Mouse (Mus musculus) testis, adult 2 months (tissue): ENCODE measurements at regions not wholly inside any gene's neighbourhood (a gene's known extent, or its start where the extent isn't known, plus 50 kb on each side); places are given as distances from the start of the nearest gene placed in this dataset.

Source experiments
- H3K27ac ChIP-seq: fragments of 200-500 bp; 2 replicates; pipeline ENCODE4 v1.5.1; 2012; ENCODE audit warnings: low read depth, low read length; ENCODE audit not compliant: control insufficient read depth, insufficient read depth
- H3K27me3 ChIP-seq: fragments of 200-500 bp; 2 replicates; pipeline ENCODE4 v1.6.1; 2012; ENCODE audit warnings: mild to moderate bottlenecking, low read length, moderate library complexity; ENCODE audit not compliant: control insufficient read depth, insufficient read depth
- H3K36me3 ChIP-seq: fragments of 200-500 bp; 2 replicates; pipeline ENCODE4 v1.6.1; 2012; ENCODE audit warnings: mild to moderate bottlenecking, low read length; ENCODE audit not compliant: control insufficient read depth, insufficient read depth
- H3K4me1 ChIP-seq: fragments of 200-500 bp; 2 replicates; pipeline ENCODE4 v1.6.1; 2012; ENCODE audit warnings: low read length; ENCODE audit not compliant: control insufficient read depth, insufficient read depth
- H3K4me3 ChIP-seq: fragments of 200-500 bp; 2 replicates; pipeline ENCODE4 v1.5.1; 2012; ENCODE audit warnings: low read depth, mild to moderate bottlenecking, low read length, moderate library complexity, mixed read lengths; ENCODE audit not compliant: control insufficient read depth
- CTCF ChIP-seq: fragments of 200-500 bp; IDR thresholded peaks from 2 replicates; pipeline ENCODE4 v1.5.1; 2012; ENCODE audit warnings: low read depth, mild to moderate bottlenecking, inconsistent platforms, low read length, moderate library complexity; ENCODE audit not compliant: control insufficient read depth, insufficient read depth, insufficient replicate concordance
- POLR2A ChIP-seq: fragments of 200-500 bp; IDR thresholded peaks from 2 replicates; pipeline ENCODE4 v1.6.1; 2012; ENCODE audit warnings: low read depth, mild to moderate bottlenecking, inconsistent platforms, low read length, moderate library complexity; ENCODE audit not compliant: control insufficient read depth

- Histone ChIP-seq H3K36me3 (no peaks in the 10 kb centered on the region), H3K27ac (no peak overlapping the region), H3K4me3 (no peak overlapping the region), H3K4me1 (no peaks in the 10 kb centered on the region), H3K27me3 (no peaks in the 10 kb centered on the region)
- TF ChIP-seq POLR2A (no peak), CTCF (no peak)
Observed at GRCm38 (mm10) chr2:45859901-45860331, 742.7 kb upstream of the Zeb2 start.

- Histone ChIP-seq H3K4me1 (no peaks in the 10 kb centered on the region), H3K27me3 (no peaks in the 10 kb centered on the region), H3K36me3 (no peaks in the 10 kb centered on the region), H3K27ac (no peak overlapping the region), H3K4me3 (no peak overlapping the region)
- no peak for TF ChIP-seq CTCF
- TF ChIP-seq POLR2A = no peak
Observed at GRCm38 (mm10) chr2:45859445-45859844, 742.2 kb upstream of the Zeb2 start.

GRCm38 (mm10) chr2:45850018-45850605 is 732.9 kb upstream of the Zeb2 start:
- Histone ChIP-seq H3K27me3 (no peaks in the 10 kb centered on the region), H3K27ac (no peak overlapping the region), H3K4me3 (no peak overlapping the region), H3K36me3 (no peaks in the 10 kb centered on the region), H3K4me1 (no peaks in the 10 kb centered on the region)
- TF ChIP-seq CTCF = no peak
- no peak for TF ChIP-seq POLR2A

GRCm38 (mm10) chr2:45840389-45840788 is 723.2 kb upstream of the Zeb2 start:
- H3K36me3 ChIP-seq = no peaks in the 10 kb centered on the region
- TF ChIP-seq CTCF (no peak), POLR2A (no peak)
- no peak overlapping the region for H3K4me3 ChIP-seq
- no peak overlapping the region for H3K27ac ChIP-seq
- no peaks in the 10 kb centered on the region for H3K4me1 ChIP-seq
- H3K27me3 ChIP-seq = no peaks in the 10 kb centered on the region

- Histone ChIP-seq H3K4me1 (no peaks in the 10 kb centered on the region), H3K36me3 (no peaks in the 10 kb centered on the region), H3K27me3 (no peaks in the 10 kb centered on the region), H3K4me3 (no peak overlapping the region), H3K27ac (no peak overlapping the region)
- TF ChIP-seq CTCF (no peak), POLR2A (no peak)
Observed at GRCm38 (mm10) chr2:45836546-45837221, 719.5 kb upstream of the Zeb2 start.

- Histone ChIP-seq H3K4me3 (no peak overlapping the region), H3K4me1 (no peaks in the 10 kb centered on the region), H3K36me3 (no peaks in the 10 kb centered on the region), H3K27ac (no peak overlapping the region), H3K27me3 (no peaks in the 10 kb centered on the region)
- TF ChIP-seq POLR2A (no peak), CTCF (no peak)
Observed at GRCm38 (mm10) chr2:45817945-45818719, 700.9 kb upstream of the Zeb2 start.

GRCm38 (mm10) chr2:45814741-45815140 is 697.5 kb upstream of the Zeb2 start:
- H3K4me3 ChIP-seq = no peak overlapping the region
- H3K36me3 ChIP-seq = no peaks in the 10 kb centered on the region
- H3K4me1 ChIP-seq = no peaks in the 10 kb centered on the region
- no peaks in the 10 kb centered on the region for H3K27me3 ChIP-seq
- no peak for TF ChIP-seq POLR2A
- no peak for TF ChIP-seq CTCF
- H3K27ac ChIP-seq = no peak overlapping the region
